Mouse (Mus musculus): ENCODE results near the gene Ak3. TPM values are rescaled to one million over a fixed set of nuclear protein-coding genes. Genes with fewer than 3 reads are reported as not detected.
A peak's percentile ranks its signal among the peaks of the same experiment; 100 is the strongest.

Ak3 gene
- polyA plus RNA-seq (2014; fragmentation: Nextera tagmentation; extraction: Ambion mirVana), result 76.8 and 83.2 TPM in 2 replicates

DNA sequence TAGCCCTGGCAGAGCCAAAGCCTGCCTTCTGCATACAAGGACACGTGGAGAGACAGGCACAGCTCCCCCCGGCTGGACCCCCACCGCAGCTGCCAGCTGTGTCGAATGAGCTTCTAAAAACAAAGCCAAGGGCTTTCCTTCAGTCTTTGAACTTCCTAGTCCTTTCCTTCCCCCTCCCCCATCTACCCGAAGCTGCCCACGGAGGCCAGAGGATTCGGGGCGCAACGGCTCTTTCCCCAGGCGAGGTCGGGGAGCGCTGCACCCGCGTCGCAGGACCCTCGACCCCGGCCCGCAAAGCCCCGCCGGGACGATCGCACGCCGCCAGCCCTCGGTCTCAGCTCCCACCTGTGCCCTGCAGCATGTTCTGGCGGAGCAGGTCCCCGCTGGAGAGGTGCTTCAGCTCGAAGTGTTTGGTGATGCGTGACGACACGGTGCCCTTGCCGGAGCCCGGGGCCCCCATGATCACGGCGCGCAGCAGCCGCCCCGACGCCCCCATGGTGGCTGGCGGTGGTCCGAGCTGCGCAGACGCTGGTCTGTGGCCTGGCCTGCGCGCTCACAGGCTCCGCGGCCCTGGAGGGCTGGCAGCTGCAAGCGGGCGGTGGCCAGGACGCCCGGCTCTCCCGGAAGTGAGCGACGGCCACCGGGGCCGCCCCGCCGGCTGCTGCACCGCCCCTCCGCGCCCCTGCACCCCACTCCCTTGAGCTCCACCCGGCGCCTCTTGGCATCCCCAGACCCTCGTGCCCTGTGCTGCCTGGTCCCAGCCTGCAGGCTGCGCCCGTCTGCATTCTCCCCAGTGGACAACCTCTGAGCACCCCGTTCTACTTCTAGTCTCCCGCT lies at the start of gene Ak3:
Gene Ak3, minus strand, starts transcription at position 628 of the 837 bp plus-strand sequence.
- peak; percentile 90 for ATAC-seq
- H3K9ac ChIP-seq (ENCODE audit: low read length), result peak within 1 kb of the TSS; percentile 95

DNA sequence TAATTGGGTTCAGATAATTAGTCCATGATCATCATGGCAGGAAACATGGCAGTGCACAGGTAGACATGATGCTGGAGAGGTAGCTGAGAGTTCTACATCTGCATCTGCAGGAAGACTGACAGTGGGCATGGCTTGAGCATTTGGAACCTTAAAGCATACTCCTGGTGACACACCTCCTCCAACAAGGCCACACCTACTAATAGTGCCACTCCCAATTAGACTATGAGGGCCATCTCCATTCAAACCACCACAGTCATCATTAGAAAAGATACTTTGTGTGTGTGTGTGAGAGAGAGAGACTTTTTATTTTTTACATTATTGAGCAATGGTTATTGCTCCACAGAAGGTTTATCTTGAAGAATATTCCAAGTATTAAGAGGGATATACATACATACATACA lies 44.4 kb upstream of the Ak3 start:
- Histone ChIP-seq H3K4me3 (ENCODE audit: low read depth, low read length) (no peak overlapping the region), H3K9ac (ENCODE audit: low read length) (no peak overlapping the region), H3K27ac (ENCODE audit: low read depth, low read length) (no peak overlapping the region), H3K4me1 (ENCODE audit: control insufficient read depth, insufficient read depth, low read length) (no peaks in the 10 kb centered on the region), H3K9me3 (replicated peaks; ENCODE audit: control insufficient read depth, low read length) (no peaks in the 10 kb centered on the region), H3K4me2 (ENCODE audit: low read length) (no peak overlapping the region), H3K27me3 (replicated peaks; ENCODE audit: control insufficient read depth, insufficient read depth, low read length) (no peaks in the 10 kb centered on the region), H3K36me3 (ENCODE audit: control insufficient read depth, insufficient read depth, low read length) (no peaks in the 10 kb centered on the region)
- DNase-seq (ENCODE audit: low spot score), result no peak
- ATAC-seq, result no peak

More for the DNA sequence above, at the start of gene Ak3:
- Histone ChIP-seq H3K4me3 (ENCODE audit: low read depth, low read length) (peak within 1 kb of the TSS; percentile 81), H3K27me3 (replicated peaks; ENCODE audit: control insufficient read depth, insufficient read depth, low read length) (no peaks in the 10 kb centered on the region), H3K36me3 (ENCODE audit: control insufficient read depth, insufficient read depth, low read length) (no peaks in the 10 kb centered on the region), H3K9me3 (replicated peaks; ENCODE audit: control insufficient read depth, low read length) (no peaks in the 10 kb centered on the region), H3K27ac (ENCODE audit: low read depth, low read length) (peak within 1 kb of the TSS; percentile 77), H3K4me1 (ENCODE audit: control insufficient read depth, insufficient read depth, low read length) (peaks cover 14% of the 10 kb centered on the region), H3K4me2 (ENCODE audit: low read length) (peak within 1 kb of the TSS; percentile 69)
- WGBS, result 1% methylated on average over 58 of the region's 68 CpGs
- DNase-seq (ENCODE audit: low spot score), result peak; percentile 73

DNA sequence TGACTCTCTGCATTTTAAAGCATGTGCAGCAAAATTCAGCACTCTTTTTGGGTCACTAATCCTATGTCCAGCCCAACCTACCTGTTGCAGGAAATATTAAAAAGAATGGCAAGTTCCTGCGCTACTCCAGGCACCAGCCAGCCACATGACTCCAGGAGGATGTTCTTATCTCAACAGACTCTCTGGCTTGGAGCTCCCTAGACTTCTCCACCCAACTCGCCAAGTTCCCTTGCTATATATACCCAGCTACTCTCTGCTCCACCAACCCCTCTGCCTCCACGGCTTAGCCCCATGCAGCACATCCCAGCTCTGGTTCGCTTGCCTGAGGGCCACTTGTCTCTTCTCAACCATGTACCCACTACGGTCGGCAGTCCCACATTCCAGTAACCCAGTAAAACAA lies 40.9 kb upstream of the Ak3 start:
- Histone ChIP-seq H3K4me1 (ENCODE audit: control insufficient read depth, insufficient read depth, low read length) (no peaks in the 10 kb centered on the region), H3K4me2 (ENCODE audit: low read length) (no peak overlapping the region), H3K9ac (ENCODE audit: low read length) (no peak overlapping the region), H3K36me3 (ENCODE audit: control insufficient read depth, insufficient read depth, low read length) (no peaks in the 10 kb centered on the region), H3K4me3 (ENCODE audit: low read depth, low read length) (no peak overlapping the region), H3K9me3 (replicated peaks; ENCODE audit: control insufficient read depth, low read length) (no peaks in the 10 kb centered on the region), H3K27me3 (replicated peaks; ENCODE audit: control insufficient read depth, insufficient read depth, low read length) (no peaks in the 10 kb centered on the region), H3K27ac (ENCODE audit: low read depth, low read length) (no peak overlapping the region)
- ATAC-seq (no peak), DNase-seq (ENCODE audit: low spot score) (no peak)
- WGBS, result 89% methylated on average over 6 of the region's 6 CpGs

DNA sequence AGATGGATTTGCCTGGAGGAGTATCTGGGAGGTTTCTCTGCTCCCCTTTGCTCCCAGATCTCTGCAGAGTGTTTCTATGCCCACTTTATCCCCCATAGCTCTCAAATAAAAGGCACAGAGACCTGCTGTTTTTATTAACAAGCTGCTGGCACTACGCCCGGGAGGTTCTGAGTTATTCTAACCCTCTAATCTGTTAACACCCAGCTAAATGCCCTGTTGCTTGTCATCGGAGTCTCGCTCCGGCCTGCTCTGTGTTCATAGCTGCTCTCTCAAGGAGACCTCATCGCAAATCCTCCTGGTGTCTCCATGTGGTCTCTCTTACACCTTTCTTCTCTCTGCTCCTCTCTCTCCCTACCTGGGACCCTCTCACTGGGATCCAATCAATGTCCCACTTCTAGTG lies 27.0 kb upstream of the Ak3 start:
- no peak overlapping the region for H3K4me2 ChIP-seq (ENCODE audit: low read length)
- DNase-seq (ENCODE audit: low spot score), result peak; percentile 91
- no peak overlapping the region for H3K27ac ChIP-seq (ENCODE audit: low read depth, low read length)
- no peak overlapping the region for H3K9ac ChIP-seq (ENCODE audit: low read length)
- H3K9me3 ChIP-seq (replicated peaks; ENCODE audit: control insufficient read depth, low read length), result no peaks in the 10 kb centered on the region
- H3K4me3 ChIP-seq (ENCODE audit: low read depth, low read length), result no peak overlapping the region
- 17% methylated on average over 6 of the region's 6 CpGs for WGBS
- no peaks in the 10 kb centered on the region for H3K36me3 ChIP-seq (ENCODE audit: control insufficient read depth, insufficient read depth, low read length)
- H3K27me3 ChIP-seq (replicated peaks; ENCODE audit: control insufficient read depth, insufficient read depth, low read length), result no peaks in the 10 kb centered on the region
- no peaks in the 10 kb centered on the region; the same call in 1 of the 2 replicates for H3K4me1 ChIP-seq (ENCODE audit: control insufficient read depth, insufficient read depth, low read length)
- ATAC-seq, result peak; percentile 82

DNA sequence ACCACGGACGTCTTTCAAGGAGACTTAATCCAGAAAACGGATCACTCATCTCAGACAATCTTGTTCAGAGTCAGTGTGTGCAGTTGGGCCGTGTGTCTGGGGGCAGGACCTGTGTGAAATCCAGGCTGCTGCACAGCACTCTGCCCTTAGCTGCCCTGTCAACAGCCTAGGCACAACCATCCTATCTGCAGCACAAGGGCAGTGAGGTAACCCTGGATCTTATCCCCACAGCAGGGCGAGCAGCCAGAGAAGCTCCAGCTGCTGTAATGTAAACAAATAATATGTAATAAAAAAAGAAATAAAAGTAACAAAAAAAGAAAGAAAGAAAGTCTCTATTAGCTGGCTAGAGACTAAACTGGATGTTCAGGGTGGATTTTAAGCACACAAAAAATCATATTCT lies 21.4 kb upstream of the Ak3 start:
- no peak for ATAC-seq
- Histone ChIP-seq H3K4me3 (ENCODE audit: low read depth, low read length) (no peak overlapping the region), H3K27me3 (replicated peaks; ENCODE audit: control insufficient read depth, insufficient read depth, low read length) (no peaks in the 10 kb centered on the region), H3K27ac (ENCODE audit: low read depth, low read length) (no peak overlapping the region), H3K4me2 (ENCODE audit: low read length) (no peak overlapping the region), H3K9me3 (replicated peaks; ENCODE audit: control insufficient read depth, low read length) (no peaks in the 10 kb centered on the region), H3K9ac (ENCODE audit: low read length) (no peak overlapping the region), H3K36me3 (ENCODE audit: control insufficient read depth, insufficient read depth, low read length) (no peaks in the 10 kb centered on the region), H3K4me1 (ENCODE audit: control insufficient read depth, insufficient read depth, low read length) (peaks cover 2% of the 10 kb centered on the region; the same call in 1 of the 2 replicates)
- 90% methylated on average over 5 of the region's 5 CpGs for WGBS
- no peak for DNase-seq (ENCODE audit: low spot score)

DNA sequence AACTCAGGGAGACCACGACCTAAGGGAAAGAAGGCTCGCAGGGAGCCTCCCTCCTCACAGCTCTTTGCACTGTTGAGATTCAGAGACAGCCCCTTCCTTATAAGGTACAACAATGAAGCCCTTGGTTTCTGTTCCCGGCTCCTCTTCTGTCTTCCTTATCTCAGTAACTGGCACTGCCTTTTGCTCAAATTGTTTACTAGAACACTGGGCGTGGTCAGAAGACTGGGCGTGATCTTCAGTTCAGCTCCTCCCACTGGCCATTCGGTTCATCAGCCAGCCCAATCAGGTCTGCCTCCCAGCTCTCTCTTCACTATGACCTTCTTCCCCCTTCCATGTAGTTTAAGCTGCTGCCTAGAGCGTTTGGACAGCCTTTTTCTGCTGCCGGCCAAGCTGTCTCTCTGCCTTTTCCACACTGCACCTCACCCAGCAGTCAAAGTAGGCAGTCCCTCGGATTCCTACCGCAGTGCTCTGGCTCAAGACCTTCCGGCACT lies 19.3 kb upstream of the Ak3 start:
- Histone ChIP-seq H3K36me3 (ENCODE audit: control insufficient read depth, insufficient read depth, low read length) (no peaks in the 10 kb centered on the region), H3K9ac (ENCODE audit: low read length) (no peak overlapping the region), H3K9me3 (replicated peaks; ENCODE audit: control insufficient read depth, low read length) (no peaks in the 10 kb centered on the region), H3K4me1 (ENCODE audit: control insufficient read depth, insufficient read depth, low read length) (peaks cover 2% of the 10 kb centered on the region; the same call in 1 of the 2 replicates), H3K4me3 (ENCODE audit: low read depth, low read length) (no peak overlapping the region), H3K27me3 (replicated peaks; ENCODE audit: control insufficient read depth, insufficient read depth, low read length) (no peaks in the 10 kb centered on the region), H3K4me2 (ENCODE audit: low read length) (peak overlapping the region; percentile 20; the same call in 1 of the 2 replicates), H3K27ac (ENCODE audit: low read depth, low read length) (no peak overlapping the region)
- 15% methylated on average over 11 of the region's 11 CpGs for WGBS
- DNase-seq (ENCODE audit: low spot score) (peak; percentile 25), ATAC-seq (no peak)

DNA sequence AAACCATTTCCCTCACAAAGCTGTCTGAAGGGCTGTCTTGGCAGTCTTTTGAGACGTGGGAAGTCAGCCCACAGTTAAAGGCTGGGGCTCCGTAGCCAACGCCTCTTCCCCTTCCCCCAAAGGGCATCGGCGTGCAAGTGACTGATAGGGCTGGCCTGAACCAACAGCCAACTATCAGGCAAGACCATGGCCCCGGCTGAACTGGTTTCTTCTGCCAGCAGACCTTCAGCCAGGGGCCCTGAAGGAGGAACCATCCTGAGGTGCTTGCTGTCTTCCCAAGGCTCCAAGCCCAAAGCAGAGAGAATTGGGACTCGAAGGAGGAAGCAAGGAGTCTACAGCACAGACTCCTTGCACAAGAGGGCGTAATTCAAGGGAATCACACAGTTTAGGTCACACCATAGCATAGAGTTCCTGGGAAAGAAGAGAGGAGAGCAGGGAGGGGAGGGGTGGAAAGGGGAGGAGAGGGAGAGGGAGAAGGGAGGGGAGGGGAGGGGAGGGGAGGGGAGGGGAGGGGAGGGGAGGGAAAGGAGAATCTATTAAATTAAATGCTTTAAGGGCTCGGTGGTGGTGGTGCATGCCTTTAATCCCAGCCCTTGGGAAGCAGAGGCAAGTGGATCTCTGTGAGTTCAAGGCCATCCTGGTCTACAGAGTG lies 16.8 kb upstream of the Ak3 start:
- WGBS, result 60% methylated on average over 9 of the region's 9 CpGs
- no peak overlapping the region for H3K9ac ChIP-seq (ENCODE audit: low read length)
- H3K9me3 ChIP-seq (replicated peaks; ENCODE audit: control insufficient read depth, low read length), result no peaks in the 10 kb centered on the region
- no peak overlapping the region for H3K4me2 ChIP-seq (ENCODE audit: low read length)
- DNase-seq (ENCODE audit: low spot score) (no peak), ATAC-seq (peak; percentile 38; the same call in 1 of the 2 replicates)
- H3K36me3 ChIP-seq (ENCODE audit: control insufficient read depth, insufficient read depth, low read length), result no peaks in the 10 kb centered on the region
- H3K27ac ChIP-seq (ENCODE audit: low read depth, low read length), result no peak overlapping the region
- no peaks in the 10 kb centered on the region for H3K27me3 ChIP-seq (replicated peaks; ENCODE audit: control insufficient read depth, insufficient read depth, low read length)
- H3K4me3 ChIP-seq (ENCODE audit: low read depth, low read length), result no peak overlapping the region
- H3K4me1 ChIP-seq (ENCODE audit: control insufficient read depth, insufficient read depth, low read length), result peaks cover 2% of the 10 kb centered on the region; the same call in 1 of the 2 replicates

DNA sequence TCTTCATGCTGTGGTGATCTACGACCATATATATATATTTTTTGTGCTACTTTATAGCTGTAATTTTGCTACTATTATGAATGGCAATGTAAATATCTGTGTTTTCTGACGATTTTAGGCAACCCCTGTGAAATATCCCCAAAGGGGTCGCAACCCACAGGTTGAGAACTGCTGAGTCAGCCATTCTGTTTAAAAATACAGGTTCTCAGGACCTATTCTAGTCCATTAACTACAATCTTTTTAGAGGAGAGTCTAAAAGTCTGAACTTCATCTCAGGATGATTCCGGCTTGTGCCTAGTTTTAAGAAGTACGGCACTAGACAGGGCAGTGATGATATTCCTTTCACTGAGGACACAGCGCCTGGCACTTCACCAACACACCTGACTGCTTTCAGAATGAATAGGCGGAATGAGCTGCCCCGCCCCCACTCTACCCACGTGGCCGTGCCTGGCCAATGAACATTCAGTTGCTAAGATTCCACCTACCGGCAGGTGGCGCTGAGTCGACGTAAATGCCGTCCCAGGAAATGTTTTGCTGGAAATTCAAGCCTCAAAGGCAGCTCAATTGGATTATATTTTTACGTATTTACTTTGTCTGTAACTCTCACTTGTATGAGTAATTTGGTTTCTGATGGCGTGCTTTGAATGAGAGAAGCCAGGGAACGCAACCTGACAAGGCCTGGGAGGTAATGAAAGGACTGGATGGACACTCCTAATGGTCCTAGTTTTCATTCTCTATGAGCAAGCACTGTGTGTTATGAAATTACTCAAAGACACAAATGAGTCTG lies 16.0 kb upstream of the Ak3 start:
- H3K9ac ChIP-seq (ENCODE audit: low read length), result no peak overlapping the region
- ATAC-seq (peak; percentile 87), DNase-seq (ENCODE audit: low spot score) (peak; percentile 95)
- H3K36me3 ChIP-seq (ENCODE audit: control insufficient read depth, insufficient read depth, low read length), result no peaks in the 10 kb centered on the region
- H3K4me3 ChIP-seq (ENCODE audit: low read depth, low read length), result no peak overlapping the region; the same call in 1 of the 2 replicates
- no peak overlapping the region for H3K27ac ChIP-seq (ENCODE audit: low read depth, low read length)
- peak overlapping the region; percentile 34 for H3K4me2 ChIP-seq (ENCODE audit: low read length)
- H3K9me3 ChIP-seq (replicated peaks; ENCODE audit: control insufficient read depth, low read length), result no peaks in the 10 kb centered on the region
- peaks cover 2% of the 10 kb centered on the region; the same call in 1 of the 2 replicates for H3K4me1 ChIP-seq (ENCODE audit: control insufficient read depth, insufficient read depth, low read length)
- 15% methylated on average over 18 of the region's 18 CpGs for WGBS
- H3K27me3 ChIP-seq (replicated peaks; ENCODE audit: control insufficient read depth, insufficient read depth, low read length), result no peaks in the 10 kb centered on the region

All from forebrain, embryonic 14.5 days (tissue).